Mouse (Mus musculus): ENCODE results near the gene Dpep2nb. TPM values are rescaled to one million over a fixed set of nuclear protein-coding genes. Genes with fewer than 3 reads are reported as not detected.

The Dpep2nb gene
- polyA plus RNA-seq, 1 experiment from 2014 or later: 0.29 TPM

Small RNAs within 50 kb of the gene (microRNA-seq; reads per million reads assigned to microRNA genes)
- gene Mir7074: not detected

Other genes starting within 250 kb of the Dpep2nb start
- gene Gfod2, start 247.3 kb downstream of the Dpep2nb start, polyA plus RNA-seq (2014; fragmentation: Nextera tagmentation; extraction: Ambion mirVana): 14.4 and 14.5 TPM in 2 replicates
- gene Ranbp10, start 178.6 kb downstream of the Dpep2nb start, polyA plus RNA-seq (2014; fragmentation: Nextera tagmentation; extraction: Ambion mirVana): 15.0 and 18.4 TPM in 2 replicates
- 0.30 TPM in 1 of 2 replicates, not detected in the other for gene Tsnaxip1, start 178.2 kb downstream of the Dpep2nb start, polyA plus RNA-seq (2014; fragmentation: Nextera tagmentation; extraction: Ambion mirVana)
- 47.2 and 52.3 TPM in 2 replicates for gene Cenpt, start 152.7 kb downstream of the Dpep2nb start, polyA plus RNA-seq (2014; fragmentation: Nextera tagmentation; extraction: Ambion mirVana)
- gene Thap11, start 150.8 kb downstream of the Dpep2nb start, polyA plus RNA-seq (2014; fragmentation: Nextera tagmentation; extraction: Ambion mirVana): 51.4 and 56.4 TPM in 2 replicates
- 265 and 276 TPM in 2 replicates for gene Nutf2, start 145.4 kb downstream of the Dpep2nb start, polyA plus RNA-seq (2014; fragmentation: Nextera tagmentation; extraction: Ambion mirVana)
- gene Edc4, start 125.1 kb downstream of the Dpep2nb start, polyA plus RNA-seq (2014; fragmentation: Nextera tagmentation; extraction: Ambion mirVana): 34.4 and 36.9 TPM in 2 replicates
- 0.60 and 0.90 TPM in 2 replicates for gene Nrn1l, start 112.4 kb downstream of the Dpep2nb start, polyA plus RNA-seq (2014; fragmentation: Nextera tagmentation; extraction: Ambion mirVana)
- gene Pskh1, start 105.5 kb downstream of the Dpep2nb start, polyA plus RNA-seq (2014; fragmentation: Nextera tagmentation; extraction: Ambion mirVana): 30.2 and 30.5 TPM in 2 replicates
- gene Ctrl, start 72.1 kb downstream of the Dpep2nb start, polyA plus RNA-seq (2014; fragmentation: Nextera tagmentation; extraction: Ambion mirVana): 0.67 and 0.98 TPM in 2 replicates
- 40.0 and 42.6 TPM in 2 replicates for gene Psmb10, start 67.5 kb downstream of the Dpep2nb start, polyA plus RNA-seq (2014; fragmentation: Nextera tagmentation; extraction: Ambion mirVana)
- 1.6 and 2.1 TPM in 2 replicates for gene Lcat, start 62.6 kb downstream of the Dpep2nb start, polyA plus RNA-seq (2014; fragmentation: Nextera tagmentation; extraction: Ambion mirVana)
- gene Slc12a4, start 39.9 kb downstream of the Dpep2nb start, polyA plus RNA-seq (2014; fragmentation: Nextera tagmentation; extraction: Ambion mirVana): 38.1 and 39.3 TPM in 2 replicates
- not detected in 2 replicates for gene Dpep3, start 26.5 kb downstream of the Dpep2nb start, polyA plus RNA-seq (2014; fragmentation: Nextera tagmentation; extraction: Ambion mirVana)
- 22.8 and 23.6 TPM in 2 replicates for gene Dus2, start 14.6 kb downstream of the Dpep2nb start, polyA plus RNA-seq (2014; fragmentation: Nextera tagmentation; extraction: Ambion mirVana)
- 16.4 and 18.4 TPM in 2 replicates for gene Ddx28, start 5.9 kb upstream of the Dpep2nb start, polyA plus RNA-seq (2014; fragmentation: Nextera tagmentation; extraction: Ambion mirVana)
- 9.6 and 10.5 TPM in 2 replicates for gene Nfatc3, start 52.9 kb upstream of the Dpep2nb start, polyA plus RNA-seq (2014; fragmentation: Nextera tagmentation; extraction: Ambion mirVana)
- 30.0 and 35.4 TPM in 2 replicates for gene Esrp2, start 131.0 kb upstream of the Dpep2nb start, polyA plus RNA-seq (2014; fragmentation: Nextera tagmentation; extraction: Ambion mirVana)
- 3.9 and 4.0 TPM in 2 replicates for gene Pla2g15, start 144.4 kb upstream of the Dpep2nb start, polyA plus RNA-seq (2014; fragmentation: Nextera tagmentation; extraction: Ambion mirVana)
- gene Slc7a6, start 162.9 kb upstream of the Dpep2nb start, polyA plus RNA-seq (2014; fragmentation: Nextera tagmentation; extraction: Ambion mirVana): 60.4 and 65.6 TPM in 2 replicates
- gene Slc7a6os, start 205.0 kb upstream of the Dpep2nb start, polyA plus RNA-seq (2014; fragmentation: Nextera tagmentation; extraction: Ambion mirVana): 35.4 and 36.6 TPM in 2 replicates
- 46.2 and 47.2 TPM in 2 replicates for gene Prmt7, start 205.0 kb upstream of the Dpep2nb start, polyA plus RNA-seq (2014; fragmentation: Nextera tagmentation; extraction: Ambion mirVana)